Mouse (Mus musculus) ovary, adult 10 weeks (tissue): Measurements from ENCODE around the gene Noto. TPM values are rescaled to one million over a fixed set of nuclear protein-coding genes. Genes with fewer than 3 reads are reported as not detected.

Source experiments
- polyA plus RNA-seq: library from polyadenylated mRNA; stranded (reverse); fragments of 350-450 nt; fragmentation: Illumina TruSeq; extraction: RNeasy Lipid Tissue Mini Kit (QIAGEN cat#74804); gene quantifications from one replicate; pipeline ENCODE4 v1.2.3, GENCODE M21; 2014

Noto gene
- polyA plus RNA-seq, result 3.3 TPM

DNA sequence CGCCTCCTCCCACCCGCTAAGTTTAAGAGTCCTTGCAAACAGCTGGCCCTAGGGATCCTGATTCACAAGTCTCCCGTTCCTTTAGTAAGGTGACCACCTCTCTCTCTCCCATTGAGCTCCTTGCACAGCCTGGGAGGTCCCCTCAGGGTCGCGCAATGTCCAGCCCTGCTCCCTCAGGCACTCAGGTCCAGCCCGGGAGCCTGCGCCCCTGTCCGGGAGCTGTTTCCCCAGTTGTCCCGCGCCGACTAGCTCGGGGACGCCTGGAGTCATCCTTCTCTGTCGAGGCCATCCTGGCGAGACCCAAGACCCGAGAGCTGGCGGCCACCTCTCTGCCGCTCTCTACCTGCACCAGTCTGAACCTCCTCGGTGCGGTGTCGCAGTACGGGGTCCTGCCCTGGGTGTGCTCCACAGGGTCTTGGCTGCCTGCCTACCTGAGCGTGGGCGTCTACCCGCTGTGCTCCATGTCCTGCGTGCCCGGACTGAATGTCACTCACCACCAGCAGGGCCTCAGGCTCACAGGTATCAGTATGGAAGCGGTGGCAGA, at the start of gene Noto:
Gene Noto, plus strand, starts transcription at position 51 of the 544 bp plus-strand sequence.

DNA sequence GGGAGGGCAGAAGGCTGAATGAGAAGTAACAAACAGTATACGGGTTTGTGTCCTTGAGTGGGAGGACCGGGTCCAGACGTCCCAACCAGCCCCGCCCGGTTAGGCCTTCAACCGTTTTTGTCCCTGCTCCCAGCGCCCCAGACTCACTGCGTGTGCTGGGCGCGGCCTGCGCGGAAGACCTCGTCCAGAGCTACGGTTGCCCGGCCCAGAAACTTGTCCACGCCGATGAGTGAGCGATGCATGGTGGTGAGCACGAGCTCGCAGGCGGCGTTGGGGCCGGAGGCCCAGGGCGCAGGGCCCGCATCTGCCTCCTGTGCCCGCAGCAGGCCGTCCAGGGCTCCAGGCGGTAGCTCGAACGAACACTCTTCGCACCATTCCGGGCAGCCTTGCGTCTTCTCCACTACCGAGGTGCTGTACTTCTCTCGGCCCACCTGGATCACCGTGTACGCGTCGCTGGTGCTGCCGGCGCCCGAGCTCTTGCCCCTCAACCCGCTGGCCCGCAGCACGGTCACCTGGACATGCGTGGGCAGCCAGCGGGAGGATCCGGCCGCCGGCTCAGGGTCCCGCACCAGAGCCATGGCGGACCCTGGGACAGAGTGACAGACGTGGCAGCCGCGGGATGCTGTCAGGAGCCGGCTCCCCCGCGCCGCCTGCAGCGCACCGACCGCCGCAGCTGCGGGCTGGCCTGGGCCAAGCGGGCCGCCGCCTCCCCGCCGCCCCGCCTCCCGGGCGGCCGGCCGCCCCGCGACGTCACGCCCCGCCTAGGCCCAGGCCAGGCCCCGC, 49.5 kb upstream of the Noto start, which contains the start of gene Rab11fip5:
Gene Rab11fip5, minus strand, starts transcription at position 684 of the 783 bp plus-strand sequence.

DNA sequence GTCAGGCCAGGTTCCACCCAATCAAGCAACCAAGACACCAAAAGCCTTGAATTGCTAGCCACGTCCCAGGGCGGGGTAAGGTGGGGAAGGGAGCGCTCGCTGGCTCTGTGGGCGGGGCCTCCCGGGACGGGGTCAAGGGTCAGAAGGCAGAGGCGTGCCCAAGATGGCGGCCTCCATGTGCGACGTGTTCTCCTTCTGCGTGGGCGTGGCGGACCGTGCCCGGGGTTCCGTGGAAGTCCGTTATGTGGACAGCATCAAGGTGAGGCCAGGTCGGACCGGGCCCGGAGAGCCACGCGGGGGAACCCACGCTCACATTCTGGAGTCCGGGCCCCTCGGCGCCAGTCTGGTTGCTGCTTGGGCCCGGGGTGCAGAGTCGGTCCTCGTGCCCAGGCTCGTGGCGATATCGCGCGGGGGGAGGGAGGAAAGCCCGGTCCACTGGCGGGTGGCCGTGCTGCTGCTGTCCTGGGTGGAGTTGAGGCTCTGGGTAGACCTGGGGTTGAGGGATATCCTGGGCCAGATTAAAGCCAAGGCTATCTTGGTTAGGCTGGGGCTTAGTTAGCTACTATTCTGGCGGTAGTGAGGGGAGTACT, 8.3 kb downstream of the Noto start, which contains the start of gene Smyd5:
Gene Smyd5, plus strand, starts transcription at position 148 of the 590 bp plus-strand sequence.

DNA sequence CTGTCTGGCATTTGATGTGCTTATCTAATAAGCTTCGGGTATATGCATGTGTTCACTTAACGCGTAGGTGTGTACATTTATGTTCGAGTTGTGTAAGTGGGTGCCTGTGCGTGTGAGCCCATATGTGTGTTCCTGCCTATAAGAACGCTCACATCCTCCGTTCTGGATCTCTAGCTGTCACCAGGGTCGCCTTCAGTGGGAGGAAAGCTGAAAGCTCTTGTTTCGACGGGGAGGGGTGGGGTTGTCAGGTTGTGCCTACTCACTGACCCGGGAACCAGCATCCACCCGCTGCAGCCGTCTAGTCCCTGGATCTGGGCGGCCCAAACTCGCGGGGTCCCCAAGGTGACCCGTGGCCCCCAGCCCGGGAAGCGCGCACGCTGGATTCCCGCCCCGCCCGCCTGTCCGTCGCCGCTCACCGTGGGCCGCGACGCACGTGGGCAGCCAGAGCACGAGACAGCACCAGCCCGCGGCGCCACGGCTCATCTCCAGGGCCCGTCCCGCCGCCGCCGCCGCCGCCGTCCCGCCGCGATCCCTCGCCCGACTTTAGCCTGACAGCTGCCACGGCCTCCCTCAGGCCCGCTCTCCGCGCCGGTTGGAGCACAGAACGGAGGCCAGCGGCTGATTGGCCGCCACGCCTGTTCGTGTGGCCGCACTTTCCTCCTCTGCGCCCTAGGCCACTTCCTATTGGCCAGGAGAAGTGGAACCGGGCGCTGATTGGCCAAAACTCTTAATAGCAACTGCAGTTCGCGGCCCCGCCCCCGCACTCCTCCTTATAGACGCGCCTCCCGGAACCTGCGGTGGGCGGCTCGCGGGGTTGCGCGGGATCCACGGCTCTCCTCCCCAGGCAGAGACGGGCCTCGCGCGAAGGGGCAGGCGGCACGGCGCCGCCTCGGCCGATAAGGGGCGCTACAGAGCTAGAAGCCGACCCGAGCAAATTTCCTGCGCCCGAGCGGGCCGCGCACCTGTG, 27.3 kb downstream of the Noto start, which contains the start of gene Cct7:
Gene Cct7, plus strand, starts transcription at position 818 of the 967 bp plus-strand sequence.

DNA sequence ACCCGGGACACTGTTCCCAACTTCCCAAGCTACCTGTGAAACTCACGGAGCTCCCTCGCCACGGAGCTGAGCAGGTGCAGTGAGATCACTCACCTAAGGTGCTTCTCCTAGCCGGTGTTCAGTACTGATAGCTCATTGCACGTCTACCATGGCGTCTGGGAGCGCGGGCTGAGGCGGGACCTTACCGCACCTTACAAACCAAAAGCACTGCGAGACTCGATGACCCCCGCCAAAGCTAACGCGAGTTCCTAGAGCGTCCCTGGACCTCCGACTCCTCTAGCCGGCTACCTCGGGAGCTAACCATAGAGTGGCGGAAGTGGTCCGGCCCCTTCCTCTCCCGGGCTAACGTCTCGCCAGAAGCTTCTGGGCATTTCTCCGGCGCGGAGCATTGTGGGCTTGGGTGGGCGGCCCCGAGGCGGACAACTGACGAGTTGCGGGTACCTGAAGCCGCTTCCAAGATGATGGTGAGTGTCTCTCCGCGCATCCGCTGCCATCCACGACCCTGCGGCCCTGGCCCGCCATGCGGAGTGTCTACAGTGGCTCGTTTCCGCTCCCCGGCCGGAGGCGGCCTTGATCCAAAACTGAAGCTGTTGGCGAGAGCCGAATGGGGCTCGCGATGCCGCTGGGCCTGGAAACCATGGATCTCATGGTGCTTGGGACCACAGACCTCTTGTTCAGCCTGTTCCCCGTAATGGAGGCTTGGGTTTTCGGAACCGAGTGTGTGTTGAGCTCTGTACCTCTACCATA, 28.2 kb downstream of the Noto start, which contains the start of gene Pradc1:
Gene Pradc1, minus strand, starts transcription at position 307 of the 747 bp plus-strand sequence.

Other genes with a start within 250 kb of the Noto start
- gene Emx1, start 236.4 kb upstream of the Noto start, polyA plus RNA-seq, result not detected
- gene Sfxn5, start 90.5 kb upstream of the Noto start, polyA plus RNA-seq, result 2.4 TPM
- gene Rab11fip5, start 49.3 kb upstream of the Noto start, polyA plus RNA-seq, result 4.6 TPM
- 2.5 TPM for gene Smyd5, start 8.1 kb downstream of the Noto start, polyA plus RNA-seq
- gene Cct7, start 27.6 kb downstream of the Noto start, polyA plus RNA-seq, result 174 TPM
- 2.3 TPM for gene Pradc1, start 28.1 kb downstream of the Noto start, polyA plus RNA-seq
- not detected for gene Fbxo41, start 79.1 kb downstream of the Noto start, polyA plus RNA-seq
- gene Egr4, start 89.7 kb downstream of the Noto start, polyA plus RNA-seq, result not detected
- 34.3 TPM for gene Alms1, start 163.6 kb downstream of the Noto start, polyA plus RNA-seq